Mouse (Mus musculus) ES-Bruce4 (cell line): ENCODE measurements around the gene Cirbp. TPM values are rescaled to one million over a fixed set of nuclear protein-coding genes. Genes with fewer than 3 reads are reported as not detected.

ENCODE experiments used
- H3K27ac ChIP-seq: 2 replicates; pipeline ENCODE4 v1.5.1; 2012; ENCODE audit warnings: low read length, inconsistent platforms; ENCODE audit not compliant: insufficient read depth
- H3K27me3 ChIP-seq: 2 replicates; pipeline ENCODE4 v1.6.1; 2012; ENCODE audit warnings: mild to moderate bottlenecking, low read length, inconsistent platforms; ENCODE audit not compliant: control insufficient read depth, poor library complexity, insufficient read depth, severe bottlenecking
- H3K36me3 ChIP-seq: 2 replicates; pipeline ENCODE4 v1.6.1; 2012; ENCODE audit warnings: inconsistent platforms, mild to moderate bottlenecking, low read length, moderate library complexity; ENCODE audit not compliant: control insufficient read depth, poor library complexity, insufficient read depth, severe bottlenecking
- H3K4me1 ChIP-seq: one replicate; pipeline ENCODE4 v1.8.1; 2011; ENCODE audit warnings: low read length; ENCODE audit not compliant: control insufficient read depth, insufficient read depth
- H3K4me3 ChIP-seq: 2 replicates; pipeline ENCODE4 v1.5.1; 2011; ENCODE audit warnings: low read depth, mild to moderate bottlenecking, low read length
- H3K9ac ChIP-seq: 2 replicates; pipeline ENCODE4 v1.6.1; 2012; ENCODE audit warnings: low read depth, mild to moderate bottlenecking, inconsistent platforms; ENCODE audit not compliant: poor library complexity, severe bottlenecking
- H3K9me3 ChIP-seq: replicated peaks from 2 replicates; pipeline ENCODE4 v1.6.1; 2012; ENCODE audit warnings: mild to moderate bottlenecking, low read length, inconsistent platforms; ENCODE audit not compliant: control insufficient read depth, poor library complexity, insufficient read depth, severe bottlenecking
- CTCF ChIP-seq: IDR thresholded peaks from one replicate; pipeline ENCODE4 v1.8.1; 2011; ENCODE audit warnings: low read depth, low read length
- EP300 ChIP-seq: IDR thresholded peaks from 2 replicates; pipeline ENCODE4 v1.6.1; 2011; ENCODE audit warnings: low read depth, low read length; ENCODE audit not compliant: insufficient read depth
- POLR2A ChIP-seq: IDR thresholded peaks from one replicate; pipeline ENCODE4 v1.8.1; 2011; ENCODE audit warnings: low read length; ENCODE audit not compliant: insufficient read depth
- polyA plus RNA-seq: library from polyadenylated mRNA; stranded (reverse); fragments of >200 nt; gene quantifications from 2 replicates; pipeline ENCODE4 v1.2.4, GENCODE M21; 2011; ENCODE audit warnings: low read depth; ENCODE audit not compliant: missing spikeins, insufficient read depth, insufficient read length

Gene Cirbp
- polyA plus RNA-seq = 51.9 and 58.2 TPM in 2 replicates

DNA sequence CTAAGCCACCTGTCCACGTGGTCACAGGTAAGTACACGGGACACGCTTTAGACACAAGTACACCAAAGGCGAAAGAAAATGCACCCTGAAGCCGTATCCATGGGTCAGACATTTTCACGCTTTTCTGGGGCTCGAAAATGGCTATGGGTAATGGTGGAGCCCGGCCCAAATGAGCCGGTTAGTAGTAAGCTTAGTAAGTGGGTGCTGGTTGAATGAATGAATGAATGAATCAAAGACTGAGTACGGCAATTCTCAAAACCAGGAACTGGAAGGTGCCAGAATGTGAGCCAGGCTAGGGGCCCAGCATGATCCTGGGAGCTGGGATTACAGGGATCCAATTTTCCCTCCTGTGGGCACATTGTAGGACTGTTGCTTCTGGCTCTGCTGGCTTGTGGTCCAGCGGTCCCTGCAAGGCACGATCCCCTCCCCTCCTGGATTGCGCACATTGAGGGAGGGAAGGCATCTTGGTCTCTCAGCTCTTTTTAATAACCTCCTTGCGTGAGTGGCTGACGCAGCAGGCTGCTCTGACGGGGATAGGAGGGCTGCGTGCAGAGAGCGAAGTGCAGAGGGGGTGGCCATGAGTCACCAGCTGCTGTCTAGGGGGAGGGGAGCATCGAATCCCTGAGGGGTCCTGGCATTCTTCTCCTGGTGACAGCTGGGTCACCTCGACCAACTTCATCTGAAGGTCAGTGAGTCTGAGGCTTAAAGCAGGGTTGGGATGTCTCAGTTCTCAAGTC, at the start of gene Cirbp:
Gene Cirbp, plus strand, starts transcription at position 594 of the 737 bp plus-strand sequence.
- TF ChIP-seq POLR2A (no peak), EP300 (0 out of 2 replicates have a peak, but pooled peaks have one; percentile 40)
- Histone ChIP-seq H3K4me1 (peaks cover 7% of the 10 kb centered on the region), H3K9me3 (no peaks in the 10 kb centered on the region), H3K27me3 (no peaks in the 10 kb centered on the region), H3K36me3 (peaks cover 10% of the 10 kb centered on the region), H3K9ac (no peak within 1 kb of the TSS), H3K27ac (no peak within 1 kb of the TSS), H3K4me3 (peak within 1 kb of the TSS; percentile 7)

DNA sequence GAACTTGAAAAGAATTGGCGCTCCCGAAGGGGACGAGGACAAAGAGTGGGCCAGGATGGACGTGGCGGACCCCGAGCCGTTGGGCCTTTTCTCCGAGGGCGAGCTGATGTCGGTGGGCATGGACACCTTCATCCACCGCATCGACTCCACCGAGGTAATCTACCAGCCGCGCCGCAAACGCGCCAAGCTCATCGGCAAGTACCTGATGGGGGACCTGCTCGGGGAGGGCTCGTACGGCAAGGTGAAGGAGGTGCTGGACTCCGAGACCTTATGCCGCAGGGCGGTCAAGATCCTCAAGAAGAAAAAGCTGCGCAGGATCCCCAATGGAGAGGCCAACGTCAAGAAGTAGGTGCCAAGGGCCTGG, 49.2 kb upstream of the Cirbp start:
- H3K4me1 ChIP-seq = peaks cover 6% of the 10 kb centered on the region
- no peaks in the 10 kb centered on the region for H3K9me3 ChIP-seq
- TF ChIP-seq POLR2A (no peak), CTCF (no peak), EP300 (no peak)

DNA sequence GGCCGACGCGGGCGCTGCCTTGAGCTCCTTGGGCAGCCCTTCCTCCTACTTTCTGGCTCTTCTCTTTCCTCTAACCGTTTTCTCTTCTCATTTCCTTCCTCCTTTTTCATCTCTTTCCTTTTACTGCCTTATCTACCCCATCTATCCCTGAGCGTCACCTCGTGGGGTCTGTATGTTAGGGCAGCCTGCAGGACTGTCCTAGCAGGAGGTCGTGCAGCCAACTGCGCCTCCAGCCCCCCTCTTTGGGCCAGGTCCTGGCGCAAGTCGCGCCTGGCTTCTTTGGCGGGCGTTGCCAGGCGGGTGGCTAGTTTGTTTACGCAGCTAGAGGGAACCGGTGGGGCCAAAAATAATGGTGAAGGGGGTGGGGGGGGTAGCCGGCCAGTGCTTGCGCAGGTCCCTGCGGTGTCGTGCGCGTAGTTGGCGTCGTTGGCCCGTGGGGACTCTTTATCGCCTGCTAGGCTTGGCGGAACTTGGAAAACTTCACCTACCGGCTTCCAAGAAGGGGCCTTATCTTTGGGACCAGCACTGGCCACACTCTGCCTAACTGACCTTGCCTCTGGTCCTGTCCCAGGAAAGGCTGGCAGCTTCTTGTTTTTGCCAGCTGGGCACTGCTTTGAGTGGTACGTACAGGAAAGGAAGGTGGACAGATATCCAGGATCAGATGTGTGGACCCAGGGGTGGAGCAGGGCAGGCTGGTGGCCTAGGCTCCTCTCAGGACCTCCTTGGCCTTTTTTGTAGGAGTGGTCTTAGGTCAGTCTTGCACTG, 48.7 kb upstream of the Cirbp start:
- peak overlapping the region; percentile 98 for H3K9ac ChIP-seq
- H3K4me1 ChIP-seq = peaks cover 6% of the 10 kb centered on the region
- no peaks in the 10 kb centered on the region for H3K9me3 ChIP-seq
- H3K27ac ChIP-seq = no peak overlapping the region
- peak overlapping the region; percentile 82 for H3K4me3 ChIP-seq
- TF ChIP-seq CTCF (no peak), EP300 (no peak), POLR2A (no peak)
- H3K36me3 ChIP-seq = peaks cover 7% of the 10 kb centered on the region; the same call in 1 of the 2 replicates
- no peaks in the 10 kb centered on the region for H3K27me3 ChIP-seq

More for the DNA sequence above, 49.2 kb upstream of the Cirbp start:
- Histone ChIP-seq H3K4me3 (peak overlapping the region; percentile 82), H3K9ac (peak overlapping the region; percentile 98), H3K27me3 (no peaks in the 10 kb centered on the region), H3K27ac (no peak overlapping the region), H3K36me3 (peaks cover 7% of the 10 kb centered on the region; the same call in 1 of the 2 replicates)

DNA sequence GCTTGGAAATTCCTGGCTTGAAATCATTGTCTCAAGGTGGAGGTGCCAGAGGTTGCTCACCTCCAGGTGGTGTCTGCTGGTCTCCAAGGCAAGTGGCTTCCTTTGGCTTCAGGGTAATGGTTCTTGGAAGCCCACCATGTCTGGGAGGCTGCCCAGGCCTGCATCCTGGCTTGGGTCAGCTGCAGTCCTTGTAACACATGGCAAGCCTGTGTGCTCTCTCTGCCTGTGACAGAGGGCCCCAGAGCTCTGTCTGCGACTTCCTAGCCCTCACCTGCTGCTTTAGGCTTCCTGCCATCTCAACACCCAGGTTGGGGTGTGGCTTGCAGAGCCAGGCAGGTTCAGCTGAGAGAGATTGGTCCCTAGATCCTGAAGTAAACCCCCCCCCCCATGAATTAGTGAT, 48.0 kb upstream of the Cirbp start:
- no peak for TF ChIP-seq POLR2A
- TF ChIP-seq CTCF = no peak
- TF ChIP-seq EP300 = no peak
- Histone ChIP-seq H3K9ac (peak overlapping the region; percentile 98), H3K27ac (no peak overlapping the region), H3K9me3 (no peaks in the 10 kb centered on the region), H3K4me3 (peak overlapping the region; percentile 82), H3K36me3 (peaks cover 7% of the 10 kb centered on the region; the same call in 1 of the 2 replicates), H3K4me1 (peaks cover 6% of the 10 kb centered on the region), H3K27me3 (no peaks in the 10 kb centered on the region)

DNA sequence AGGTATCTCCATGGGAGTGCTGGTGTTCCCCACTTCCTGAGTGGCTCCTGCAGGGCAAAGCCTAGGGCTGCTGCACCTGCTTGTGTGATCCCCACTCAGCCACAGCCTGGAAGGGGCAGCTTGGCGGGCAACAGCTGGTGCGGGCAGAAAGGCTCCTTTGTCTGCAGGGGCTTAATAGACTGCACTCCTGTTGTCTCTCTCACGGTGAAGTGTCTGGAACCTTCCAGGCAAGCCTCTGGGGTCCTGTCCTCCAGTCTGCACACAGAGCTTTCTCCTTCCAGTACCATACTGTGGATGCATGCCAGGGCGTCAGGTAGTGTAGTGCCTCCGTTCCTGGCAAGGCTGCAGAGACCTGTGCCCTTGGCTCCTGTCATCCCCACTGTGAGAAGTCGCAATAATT, 47.2 kb upstream of the Cirbp start:
- H3K27ac ChIP-seq = no peak overlapping the region
- no peak overlapping the region for H3K4me3 ChIP-seq
- H3K36me3 ChIP-seq = peaks cover 7% of the 10 kb centered on the region; the same call in 1 of the 2 replicates
- no peak for TF ChIP-seq EP300
- TF ChIP-seq POLR2A = no peak
- no peak for TF ChIP-seq CTCF
- H3K4me1 ChIP-seq = peaks cover 6% of the 10 kb centered on the region
- no peaks in the 10 kb centered on the region for H3K9me3 ChIP-seq
- no peak overlapping the region for H3K9ac ChIP-seq
- H3K27me3 ChIP-seq = no peaks in the 10 kb centered on the region
